Mouse (Mus musculus): Measurements from ENCODE around the gene Mrm3. TPM values are rescaled to one million over a fixed set of nuclear protein-coding genes. Genes with fewer than 3 reads are reported as not detected.
"Not testable (repeated sequence)": the region's sequence is repeated elsewhere in the genome, so short reads cannot be mapped to it uniquely, and the experiment has no call there.

The Mrm3 gene
- 8.7 and 9.3 TPM in 2 replicates for polyA plus RNA-seq (2012; rRNA removed)

- Histone ChIP-seq H3K4me3 (ENCODE audit: insufficient read depth, low read depth, low read length) (peak within 1 kb of the TSS; percentile 91), H3K27ac (ENCODE audit: insufficient read depth, low read depth, low read length) (no peak within 1 kb of the TSS), H3K36me3 (ENCODE audit: control insufficient read depth, insufficient read depth, low read length) (no peaks in the 10 kb centered on the region; the same call in 1 of the 2 replicates), H3K27me3 (replicated peaks; ENCODE audit: control insufficient read depth, insufficient read depth, low read length) (no peaks in the 10 kb centered on the region), H3K4me1 (ENCODE audit: control insufficient read depth, insufficient read depth, low read length) (peaks cover 9% of the 10 kb centered on the region; the same call in 1 of the 2 replicates)
- TF ChIP-seq CTCF (conservative IDR thresholded peaks at IDR 0.05; ENCODE audit: insufficient read depth, insufficient read length, low read depth, low read length) (no peak), POLR2A (IDR thresholded peaks at IDR 0.05; ENCODE audit: low read depth, low read length) (no peak)
- peak; percentile 94 for DNase-seq
- WGBS, result under 1% methylated on average over 61 of the region's 61 CpGs
Measured at GRCm38 (mm10) chr11:76242901-76243810, at the start of gene Mrm3, which contains the start of gene Glod4. Gene Mrm3 (plus strand): TSS chr11:76243715. Gene Glod4 (minus strand): TSS chr11:76243725.

DNA sequence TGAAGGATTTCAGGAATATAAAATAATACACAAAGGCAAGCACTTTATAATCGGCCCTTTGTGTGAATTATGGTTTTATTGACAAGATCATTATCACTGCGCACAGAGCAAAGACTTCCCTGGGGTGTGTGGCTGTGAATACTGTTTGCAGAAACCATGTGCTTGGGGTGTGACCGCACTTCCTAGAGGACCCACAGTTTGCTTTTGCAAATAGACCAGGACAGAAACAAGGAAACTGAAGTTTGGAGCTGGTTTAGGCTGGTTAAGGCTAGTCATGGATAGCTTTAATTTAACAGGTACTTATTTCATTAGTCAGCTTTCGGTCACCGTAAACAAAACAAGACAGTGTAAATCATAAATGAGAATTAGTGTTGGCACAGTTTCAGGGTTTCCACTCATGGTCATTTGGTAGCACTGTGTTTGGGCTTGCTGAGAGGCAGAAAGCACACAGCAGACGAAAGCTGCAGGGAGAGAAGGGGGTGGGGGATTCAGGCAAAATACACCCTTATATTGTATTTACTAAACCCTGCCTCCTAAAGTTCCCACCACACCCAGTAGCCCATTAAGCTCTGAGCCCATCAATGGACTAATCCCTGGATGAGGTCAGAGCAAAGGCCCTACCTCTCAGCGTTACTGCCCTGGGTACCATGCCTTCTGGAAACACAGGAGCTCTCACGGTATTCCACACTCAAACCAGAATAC is 47.1 kb upstream of the Mrm3 start:
- Histone ChIP-seq H3K4me3 (ENCODE audit: insufficient read depth, low read depth, low read length) (no peak overlapping the region), H3K4me1 (ENCODE audit: control insufficient read depth, insufficient read depth, low read length) (no peaks in the 10 kb centered on the region; the same call in 1 of the 2 replicates), H3K27ac (ENCODE audit: insufficient read depth, low read depth, low read length) (no peak overlapping the region), H3K27me3 (replicated peaks; ENCODE audit: control insufficient read depth, insufficient read depth, low read length) (no peaks in the 10 kb centered on the region), H3K36me3 (ENCODE audit: control insufficient read depth, insufficient read depth, low read length) (no peaks in the 10 kb centered on the region)
- TF ChIP-seq CTCF (conservative IDR thresholded peaks at IDR 0.05; ENCODE audit: insufficient read depth, insufficient read length, low read depth, low read length), result no peak
- TF ChIP-seq POLR2A (IDR thresholded peaks at IDR 0.05; ENCODE audit: low read depth, low read length), result no peak
- WGBS, result 44% methylated on average over 8 of the region's 8 CpGs
- peak; percentile 27 for DNase-seq

DNA sequence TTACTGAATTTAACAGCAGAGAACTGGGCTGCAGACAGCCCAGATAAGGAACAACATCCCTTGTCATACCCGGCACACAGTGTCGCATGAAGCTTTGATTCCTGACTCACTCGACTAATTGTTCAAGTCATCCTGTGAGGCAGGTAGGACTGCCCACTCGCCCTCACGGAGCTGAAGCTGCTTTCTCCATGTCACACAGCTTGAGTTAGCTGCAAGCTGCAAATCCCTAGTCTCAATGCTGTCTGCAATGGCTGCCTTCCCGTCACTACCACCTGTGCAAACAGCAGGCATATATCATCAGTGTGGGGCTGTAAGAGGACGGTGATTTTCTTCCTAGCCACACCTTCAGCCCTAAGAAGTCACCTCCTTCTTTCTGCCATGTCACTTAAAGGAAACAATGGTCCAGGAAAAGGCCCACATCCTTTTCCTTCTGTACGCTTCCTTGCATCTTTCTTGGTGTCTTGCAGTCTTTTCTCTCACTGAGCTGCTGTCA is 46.5 kb upstream of the Mrm3 start:
- WGBS, result 66% methylated on average over 8 of the region's 8 CpGs
- Histone ChIP-seq H3K4me3 (ENCODE audit: insufficient read depth, low read depth, low read length) (no peak overlapping the region), H3K27me3 (replicated peaks; ENCODE audit: control insufficient read depth, insufficient read depth, low read length) (no peaks in the 10 kb centered on the region), H3K4me1 (ENCODE audit: control insufficient read depth, insufficient read depth, low read length) (no peaks in the 10 kb centered on the region; the same call in 1 of the 2 replicates), H3K27ac (ENCODE audit: insufficient read depth, low read depth, low read length) (no peak overlapping the region), H3K36me3 (ENCODE audit: control insufficient read depth, insufficient read depth, low read length) (no peaks in the 10 kb centered on the region)
- TF ChIP-seq CTCF (conservative IDR thresholded peaks at IDR 0.05; ENCODE audit: insufficient read depth, insufficient read length, low read depth, low read length) (no peak), POLR2A (IDR thresholded peaks at IDR 0.05; ENCODE audit: low read depth, low read length) (no peak)
- no peak for DNase-seq

DNA sequence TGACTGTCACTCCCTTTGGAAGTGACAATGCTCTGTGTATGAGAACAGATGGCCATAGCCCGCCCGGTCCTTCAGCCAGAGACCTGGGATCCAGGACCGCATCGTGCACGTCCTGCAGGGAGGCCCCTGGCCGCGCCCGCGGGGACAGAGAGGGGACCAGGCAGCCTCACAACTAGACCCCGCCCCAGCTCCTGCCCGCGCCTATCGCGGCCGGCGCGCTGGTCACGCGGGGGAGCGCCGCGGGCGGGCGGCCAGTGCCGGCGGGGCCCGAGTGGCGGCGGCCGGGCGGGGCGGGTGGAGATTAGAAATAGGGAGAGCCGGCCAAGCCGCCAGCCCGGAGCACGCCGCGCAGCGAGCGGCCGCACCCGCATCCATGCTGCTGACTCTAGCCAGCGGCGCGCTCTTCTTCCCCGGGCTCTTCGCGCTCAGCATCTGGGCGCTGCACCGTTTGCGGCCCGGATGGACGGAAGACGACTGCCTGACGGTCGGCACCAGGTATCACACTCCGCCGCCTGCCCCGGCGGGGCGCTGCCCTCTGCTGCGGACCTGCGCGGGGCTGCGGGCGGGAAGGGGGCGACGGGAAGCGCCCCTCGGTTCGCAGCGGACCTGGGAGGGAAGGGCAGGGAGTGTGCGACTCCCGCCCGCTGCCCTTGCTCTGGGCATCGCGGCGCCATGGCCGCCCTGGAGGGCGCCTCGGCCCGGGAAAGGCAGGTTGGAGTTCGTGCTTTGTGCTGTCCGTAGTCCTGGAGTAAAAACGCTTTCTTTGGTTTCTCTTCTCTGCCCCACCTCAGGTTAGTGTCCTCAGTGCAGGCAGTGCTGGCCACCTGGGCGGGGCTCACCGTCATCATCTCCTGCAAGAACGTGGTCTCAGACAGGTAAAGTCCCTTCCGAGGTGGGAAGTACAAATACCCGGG is 41.5 kb upstream of the Mrm3 start:
- H3K4me1 ChIP-seq (ENCODE audit: control insufficient read depth, insufficient read depth, low read length), result no peaks in the 10 kb centered on the region; the same call in 1 of the 2 replicates
- TF ChIP-seq POLR2A (IDR thresholded peaks at IDR 0.05; ENCODE audit: low read depth, low read length) (no peak), CTCF (conservative IDR thresholded peaks at IDR 0.05; ENCODE audit: insufficient read depth, insufficient read length, low read depth, low read length) (no peak)
- H3K4me3 ChIP-seq (ENCODE audit: insufficient read depth, low read depth, low read length), result peak overlapping the region; percentile 82
- H3K36me3 ChIP-seq (ENCODE audit: control insufficient read depth, insufficient read depth, low read length), result no peaks in the 10 kb centered on the region
- WGBS, result under 1% methylated on average over 89 of the region's 90 CpGs
- no peak overlapping the region for H3K27ac ChIP-seq (ENCODE audit: insufficient read depth, low read depth, low read length)
- H3K27me3 ChIP-seq (replicated peaks; ENCODE audit: control insufficient read depth, insufficient read depth, low read length), result no peaks in the 10 kb centered on the region
- peak; percentile 92 for DNase-seq

- WGBS, result 80% methylated on average over 5 of the region's 5 CpGs
- DNase-seq, result no peak
- Histone ChIP-seq H3K4me1 (ENCODE audit: control insufficient read depth, insufficient read depth, low read length) (no peaks in the 10 kb centered on the region; the same call in 1 of the 2 replicates), H3K27ac (ENCODE audit: insufficient read depth, low read depth, low read length) (no peak overlapping the region), H3K36me3 (ENCODE audit: control insufficient read depth, insufficient read depth, low read length) (no peaks in the 10 kb centered on the region), H3K4me3 (ENCODE audit: insufficient read depth, low read depth, low read length) (no peak overlapping the region), H3K27me3 (replicated peaks; ENCODE audit: control insufficient read depth, insufficient read depth, low read length) (no peaks in the 10 kb centered on the region)
- TF ChIP-seq POLR2A (IDR thresholded peaks at IDR 0.05; ENCODE audit: low read depth, low read length), result no peak
- no peak for TF ChIP-seq CTCF (conservative IDR thresholded peaks at IDR 0.05; ENCODE audit: insufficient read depth, insufficient read length, low read depth, low read length)
Measured at GRCm38 (mm10) chr11:76206793-76207192, 36.7 kb upstream of the Mrm3 start.

DNA sequence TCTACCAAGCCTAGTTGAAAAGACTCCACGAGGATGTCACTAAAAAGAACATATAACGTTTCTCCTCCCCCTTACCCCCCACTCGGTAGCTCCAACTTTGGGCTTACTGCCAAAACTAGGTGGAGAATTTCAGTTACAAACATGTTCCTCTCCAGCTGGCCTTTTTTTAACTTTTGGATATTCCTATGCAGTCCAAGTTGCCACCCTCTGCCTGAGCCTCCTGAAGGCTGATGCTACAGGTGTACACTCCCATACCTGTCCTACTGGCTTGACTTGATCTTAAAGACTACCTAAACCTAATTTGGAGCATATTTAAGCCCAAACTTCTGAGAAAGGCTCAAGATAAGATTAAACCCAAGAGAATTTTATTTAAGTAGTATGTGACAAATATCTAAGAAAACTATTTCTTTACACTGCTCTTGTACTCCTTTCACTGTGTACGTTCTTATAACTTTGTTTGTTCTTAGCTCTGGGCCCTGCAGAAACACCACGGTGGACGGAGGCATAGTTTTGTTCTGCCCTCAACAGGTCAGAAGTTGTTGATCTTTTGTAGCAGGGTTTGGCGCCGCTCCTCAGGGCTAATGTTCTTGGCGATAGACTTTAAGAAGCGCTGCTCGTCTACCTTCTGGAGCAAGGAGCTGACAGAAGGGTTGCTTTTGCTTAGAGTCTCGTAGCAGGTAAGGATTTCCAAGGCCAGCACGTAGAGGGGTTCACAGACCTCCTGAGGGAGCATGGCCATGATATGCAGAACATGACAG is 33.1 kb upstream of the Mrm3 start:
- Histone ChIP-seq H3K36me3 (ENCODE audit: control insufficient read depth, insufficient read depth, low read length) (no peaks in the 10 kb centered on the region), H3K4me1 (ENCODE audit: control insufficient read depth, insufficient read depth, low read length) (no peaks in the 10 kb centered on the region), H3K27ac (ENCODE audit: insufficient read depth, low read depth, low read length) (no peak overlapping the region), H3K4me3 (ENCODE audit: insufficient read depth, low read depth, low read length) (no peak overlapping the region), H3K27me3 (replicated peaks; ENCODE audit: control insufficient read depth, insufficient read depth, low read length) (no peaks in the 10 kb centered on the region)
- WGBS, result 79% methylated on average over 13 of the region's 13 CpGs
- no peak for DNase-seq
- no peak for TF ChIP-seq POLR2A (IDR thresholded peaks at IDR 0.05; ENCODE audit: low read depth, low read length)
- TF ChIP-seq CTCF (conservative IDR thresholded peaks at IDR 0.05; ENCODE audit: insufficient read depth, insufficient read length, low read depth, low read length), result no peak

DNA sequence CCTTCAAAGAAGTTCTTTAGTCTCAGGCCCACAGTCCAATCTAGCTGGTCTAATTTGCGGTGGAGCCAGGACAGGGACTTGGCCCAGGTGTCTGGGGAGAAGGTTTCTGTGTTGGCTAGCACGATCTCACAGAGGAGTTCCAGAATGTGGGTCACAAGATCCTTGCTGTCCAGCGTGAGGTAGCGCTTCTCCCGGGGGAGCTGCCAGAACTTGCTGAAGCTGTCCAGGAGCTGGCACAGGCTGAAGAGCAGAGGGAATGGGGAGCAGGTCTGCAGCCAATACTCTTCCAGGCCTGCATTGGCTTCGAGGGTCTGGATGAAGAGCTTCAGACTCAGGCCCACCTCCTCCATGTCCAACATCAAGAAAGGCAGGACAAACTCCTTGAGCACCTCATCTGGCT is 31.9 kb upstream of the Mrm3 start:
- not testable (repeated sequence) for DNase-seq; H3K27me3 ChIP-seq (replicated peaks; ENCODE audit: control insufficient read depth, insufficient read depth, low read length); H3K4me1 ChIP-seq (ENCODE audit: control insufficient read depth, insufficient read depth, low read length); H3K36me3 ChIP-seq (ENCODE audit: control insufficient read depth, insufficient read depth, low read length); H3K27ac ChIP-seq (ENCODE audit: insufficient read depth, low read depth, low read length); H3K4me3 ChIP-seq (ENCODE audit: insufficient read depth, low read depth, low read length)
- WGBS, result 81% methylated on average over 5 of the region's 6 CpGs
